Mouse (Mus musculus): ENCODE results near the gene Sys1.

DNA sequence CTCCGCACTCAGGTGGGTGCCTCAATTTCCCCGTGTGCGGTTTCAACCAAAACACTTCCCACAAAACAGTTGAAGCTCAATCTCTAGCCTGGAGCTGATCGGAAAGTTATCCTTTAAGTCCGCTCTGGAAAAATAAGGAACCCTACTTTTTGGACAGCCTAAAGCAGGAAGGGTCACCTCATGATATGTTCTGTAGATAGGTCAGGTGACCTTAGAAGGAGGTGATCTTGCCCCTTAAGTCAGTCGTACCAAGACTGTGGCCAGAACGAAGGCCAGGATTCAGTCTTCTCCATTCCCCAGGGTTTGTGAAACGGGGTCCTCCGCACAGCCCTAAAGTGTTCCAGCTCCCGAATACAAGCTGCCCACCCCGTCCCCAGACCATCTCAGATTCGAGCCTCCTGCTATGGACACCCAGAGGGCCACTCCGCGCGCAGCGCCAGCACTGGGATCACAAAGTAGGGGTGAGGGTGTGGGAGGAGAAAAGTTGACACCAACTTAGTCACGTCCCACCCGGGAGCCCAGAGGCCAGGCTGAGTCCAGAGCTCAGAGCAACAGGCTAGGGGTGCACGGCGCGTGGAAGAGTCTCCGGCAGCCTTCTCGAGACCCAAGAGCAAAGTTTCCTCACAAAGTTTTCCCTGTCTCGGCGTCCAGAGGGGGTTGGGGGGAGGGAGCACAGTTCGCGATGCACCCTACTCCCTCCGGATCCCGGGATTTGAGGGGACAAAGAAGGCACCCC lies 14.3 kb upstream of the Sys1 start:
- no peak for TF ChIP-seq TAL1 (IDR thresholded peaks at IDR 0.05; ENCODE audit: low read length)
- no peak for TF ChIP-seq GATA1 (IDR thresholded peaks at IDR 0.05; ENCODE audit: low read length)
